Mouse (Mus musculus) MN1 (cell line): ENCODE measurements around the gene Tas2r143.

Experiments
- DNase-seq: peaks from one replicate; pipeline ENCODE4 v3.0.0-alpha.2; 2016; ENCODE audit warnings: low spot score

The Tas2r143 gene

GRCm38 (mm10) chr6:42397041-42397657 lies 2.9 kb upstream of the Tas2r143 start:
- no peak for DNase-seq

GRCm38 (mm10) chr6:42398285-42398684 lies 1.8 kb upstream of the Tas2r143 start:
- DNase-seq: no peak

- no peak for DNase-seq
Measured at GRCm38 (mm10) chr6:42398998-42399397, 1.0 kb upstream of the Tas2r143 start.

- DNase-seq: no peak
Measured at GRCm38 (mm10) chr6:42405134-42405533, 5.1 kb downstream of the Tas2r143 start, which contains the start of gene Tas2r135. Tas2r135 (plus strand) TSS chr6:42405434.

GRCm38 (mm10) chr6:42419443-42419842 lies 19.4 kb downstream of the Tas2r143 start:
- DNase-seq: no peak

- DNase-seq: no peak
Measured at GRCm38 (mm10) chr6:42421439-42421838, 21.4 kb downstream of the Tas2r143 start.

- no peak for DNase-seq
Measured at GRCm38 (mm10) chr6:42424472-42424871, 24.4 kb downstream of the Tas2r143 start.

GRCm38 (mm10) chr6:42426337-42426736 lies 26.3 kb downstream of the Tas2r143 start:
- no peak for DNase-seq

- peak; percentile 9 for DNase-seq
Measured at GRCm38 (mm10) chr6:42433554-42433953, 33.5 kb downstream of the Tas2r143 start.

- DNase-seq: no peak
Measured at GRCm38 (mm10) chr6:42434446-42434845, 34.4 kb downstream of the Tas2r143 start, which contains the start of gene Tas2r126. Tas2r126 (plus strand) TSS chr6:42434535.

GRCm38 (mm10) chr6:42435490-42435889 lies 35.5 kb downstream of the Tas2r143 start:
- DNase-seq: no peak

- no peak for DNase-seq
Measured at GRCm38 (mm10) chr6:42441395-42441794, 41.4 kb downstream of the Tas2r143 start.

GRCm38 (mm10) chr6:42444491-42444890 lies 44.5 kb downstream of the Tas2r143 start:
- DNase-seq: no peak

GRCm38 (mm10) chr6:42447381-42447780 lies 47.3 kb downstream of the Tas2r143 start:
- no peak for DNase-seq
